Mouse (Mus musculus) midbrain, embryonic 16.5 days (tissue): ENCODE data around the gene Pgpep1. TPM values are rescaled to one million over a fixed set of nuclear protein-coding genes. Genes with fewer than 3 reads are reported as not detected.
A peak's percentile ranks its signal among the peaks of the same experiment; 100 is the strongest.

Experiments
- ATAC-seq: fragments of 200-750 bp; cut with Nextera tagmentation; 2 replicates; pipeline ENCODE4 v1.8.0; 2017; ENCODE audit warnings: moderate TSS enrichment
- H3K27ac ChIP-seq: fragments of 300-500 bp; sonication (generic); 2 replicates; pipeline ENCODE4 v1.5.1; 2014; ENCODE audit warnings: mild to moderate bottlenecking, low read length, mixed read lengths
- H3K27me3 ChIP-seq: fragments of 300-500 bp; sonication (generic); 2 replicates; pipeline ENCODE4 v1.6.1; 2014; ENCODE audit warnings: low read depth, low read length, mixed read lengths; ENCODE audit not compliant: control insufficient read depth, insufficient read depth
- H3K36me3 ChIP-seq: fragments of 300-500 bp; sonication (generic); 2 replicates; pipeline ENCODE4 v1.6.1; 2014; ENCODE audit warnings: mild to moderate bottlenecking, low read length, moderate library complexity, mixed read lengths; ENCODE audit not compliant: control insufficient read depth, insufficient read depth
- H3K4me1 ChIP-seq: fragments of 300-500 bp; sonication (generic); 2 replicates; pipeline ENCODE4 v1.6.1; 2014; ENCODE audit warnings: mild to moderate bottlenecking, low read length, mixed read lengths; ENCODE audit not compliant: control insufficient read depth, insufficient read depth
- H3K4me2 ChIP-seq: fragments of 300-500 bp; sonication (generic); 2 replicates; pipeline ENCODE4 v1.6.1; 2014; ENCODE audit warnings: mild to moderate bottlenecking, low read length, mixed read lengths
- H3K4me3 ChIP-seq: fragments of 300-500 bp; sonication (generic); 2 replicates; pipeline ENCODE4 v1.5.1; 2014; ENCODE audit warnings: low read depth, mild to moderate bottlenecking, low read length, moderate library complexity, mixed read lengths
- H3K9ac ChIP-seq: fragments of 300-500 bp; sonication (generic); 2 replicates; pipeline ENCODE4 v1.6.1; 2014; ENCODE audit warnings: low read depth, low read length, mixed read lengths
- H3K9me3 ChIP-seq: fragments of 300-500 bp; sonication (generic); replicated peaks from 2 replicates; pipeline ENCODE4 v1.6.1; 2014; ENCODE audit warnings: mild to moderate bottlenecking, low read length, mixed read lengths; ENCODE audit not compliant: control insufficient read depth, poor library complexity, severe bottlenecking
- WGBS: fragments of 180-500 bp; shearing (Covaris S2); extraction: QIAGEN DNeasy Blood & Tissue Kit; methylation state at CpG from one replicate; pipeline ENCODE4 v1.1.7; 2014; 5-methylcytosine and 5-hydroxymethylcytosine counted together
- polyA plus RNA-seq: library from polyadenylated mRNA; unstranded; fragments of >200 nt; fragmentation: Nextera tagmentation; extraction: Ambion mirVana; gene quantifications from 2 replicates; pipeline ENCODE4 v1.2.1, GENCODE M21; 2015

The Pgpep1 gene
- polyA plus RNA-seq, 1 experiment from 2014 or later: 69.7 TPM

DNA sequence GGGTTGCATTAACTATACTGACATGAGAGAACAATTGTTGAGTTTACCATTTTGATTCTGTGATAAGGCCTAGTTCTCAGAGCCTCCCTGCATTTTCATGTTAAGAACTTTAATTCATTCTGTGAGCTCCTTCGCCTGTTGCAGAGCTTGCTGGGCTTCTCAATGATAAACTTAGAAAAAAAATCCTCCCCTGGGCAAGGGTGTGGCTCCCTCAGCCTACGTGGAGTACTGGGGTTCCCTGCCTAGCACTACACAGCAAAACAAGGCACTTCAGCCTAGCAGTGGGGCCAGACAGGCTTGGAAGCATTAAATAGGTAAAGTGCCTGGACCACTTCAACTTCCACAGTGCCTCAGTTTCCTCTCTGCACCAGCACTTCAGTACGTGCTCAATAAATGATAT lies 21.2 kb upstream of the Pgpep1 start:
- no peak for ATAC-seq
- H3K27ac ChIP-seq: no peak overlapping the region
- no peaks in the 10 kb centered on the region for H3K9me3 ChIP-seq
- no peaks in the 10 kb centered on the region for H3K27me3 ChIP-seq
- H3K9ac ChIP-seq: no peak overlapping the region
- 80% methylated on average over 3 of the region's 3 CpGs for WGBS
- no peak overlapping the region for H3K4me2 ChIP-seq
- H3K36me3 ChIP-seq: peaks cover 6% of the 10 kb centered on the region; the same call in 1 of the 2 replicates
- H3K4me3 ChIP-seq: no peak overlapping the region
- H3K4me1 ChIP-seq: peaks cover 4% of the 10 kb centered on the region; the same call in 1 of the 2 replicates

DNA sequence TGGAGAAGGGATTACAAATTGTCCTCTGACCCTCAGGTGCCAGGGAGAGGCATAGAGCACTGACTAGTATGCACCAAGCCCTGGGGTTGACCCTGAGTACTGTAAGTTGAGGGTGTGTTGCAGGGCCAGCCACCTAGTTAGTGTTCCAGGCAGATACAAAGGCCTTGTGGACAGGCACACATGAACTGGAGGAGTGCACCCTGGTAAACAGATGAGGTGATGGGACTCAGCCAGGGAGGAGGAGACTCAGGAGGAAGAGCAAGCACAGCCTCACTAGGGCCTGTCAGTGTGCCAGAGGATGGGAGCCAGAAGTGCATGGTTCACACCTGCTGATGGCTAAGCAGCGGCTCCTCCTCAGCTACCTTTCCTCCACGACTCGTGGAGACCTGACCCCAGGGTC lies 19.9 kb upstream of the Pgpep1 start:
- Histone ChIP-seq H3K4me3 (no peak overlapping the region), H3K27ac (no peak overlapping the region), H3K9me3 (no peaks in the 10 kb centered on the region), H3K36me3 (peaks cover 6% of the 10 kb centered on the region; the same call in 1 of the 2 replicates), H3K4me1 (peaks cover 4% of the 10 kb centered on the region; the same call in 1 of the 2 replicates), H3K4me2 (no peak overlapping the region), H3K9ac (no peak overlapping the region), H3K27me3 (no peaks in the 10 kb centered on the region)
- WGBS: 94% methylated on average over 3 of the region's 3 CpGs
- ATAC-seq: no peak

- H3K27me3 ChIP-seq: no peaks in the 10 kb centered on the region
- 95% methylated on average over 4 of the region's 4 CpGs for WGBS
- peaks cover 6% of the 10 kb centered on the region; the same call in 1 of the 2 replicates for H3K36me3 ChIP-seq
- no peak overlapping the region for H3K9ac ChIP-seq
- no peak overlapping the region for H3K4me3 ChIP-seq
- no peak overlapping the region for H3K27ac ChIP-seq
- no peak for ATAC-seq
- no peaks in the 10 kb centered on the region for H3K9me3 ChIP-seq
- no peak overlapping the region for H3K4me2 ChIP-seq
- peaks cover 6% of the 10 kb centered on the region; the same call in 1 of the 2 replicates for H3K4me1 ChIP-seq
Measured at GRCm38 (mm10) chr8:70679404-70679803, 19.2 kb upstream of the Pgpep1 start.

DNA sequence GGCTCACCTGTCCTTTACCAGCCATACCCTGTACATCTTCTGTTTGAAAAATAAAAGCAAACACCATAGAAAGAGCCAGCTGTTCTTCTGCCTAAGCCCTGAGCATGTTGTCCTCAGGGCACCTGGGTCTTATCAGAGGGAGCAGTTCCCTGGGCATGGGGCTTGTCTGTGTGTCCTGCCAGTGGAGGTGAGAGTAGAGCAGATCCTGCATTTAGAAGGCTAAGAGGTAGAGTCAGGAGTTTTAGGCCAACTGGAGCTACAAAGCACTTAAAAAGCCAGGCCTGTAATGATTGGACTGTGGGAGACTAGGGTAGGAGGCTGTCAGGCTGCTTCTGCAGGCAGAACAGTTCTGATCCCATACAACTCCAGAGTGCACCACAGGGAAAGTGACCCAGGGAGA lies 18.5 kb upstream of the Pgpep1 start:
- peaks cover 6% of the 10 kb centered on the region; the same call in 1 of the 2 replicates for H3K36me3 ChIP-seq
- no peak overlapping the region for H3K27ac ChIP-seq
- no peak overlapping the region for H3K4me2 ChIP-seq
- no peak overlapping the region for H3K9ac ChIP-seq
- no peaks in the 10 kb centered on the region for H3K9me3 ChIP-seq
- H3K27me3 ChIP-seq: no peaks in the 10 kb centered on the region
- H3K4me3 ChIP-seq: no peak overlapping the region
- peaks cover 9% of the 10 kb centered on the region for H3K4me1 ChIP-seq
- ATAC-seq: no peak

DNA sequence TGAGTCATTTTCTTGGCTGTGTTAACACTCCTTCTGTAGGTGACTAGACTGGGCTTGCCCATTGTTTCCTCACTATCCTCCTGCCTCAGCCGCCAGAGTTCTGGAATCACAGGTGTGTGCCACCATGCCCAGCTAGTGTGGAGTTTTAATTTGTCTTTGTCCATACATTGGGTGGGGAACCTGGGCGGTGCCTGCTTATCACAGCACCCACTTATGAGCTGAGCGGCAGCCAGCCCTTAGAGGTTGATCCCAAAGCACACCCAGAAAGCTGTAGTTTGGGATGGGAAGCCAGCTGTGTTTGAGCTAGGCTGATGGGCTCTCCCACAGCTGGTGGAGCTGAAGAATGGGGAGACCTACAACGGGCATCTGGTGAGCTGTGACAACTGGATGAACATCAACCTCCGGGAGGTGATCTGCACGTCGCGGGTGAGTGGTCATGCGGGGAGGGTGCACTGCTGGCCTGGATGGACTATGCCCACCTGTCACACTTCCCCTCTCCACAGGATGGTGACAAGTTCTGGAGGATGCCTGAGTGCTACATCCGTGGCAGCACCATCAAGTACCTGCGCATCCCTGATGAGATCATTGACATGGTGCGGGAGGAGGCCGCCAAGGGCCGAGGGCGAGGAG lies 17.4 kb upstream of the Pgpep1 start:
- ATAC-seq: no peak
- WGBS: 93% methylated on average over 15 of the region's 15 CpGs

DNA sequence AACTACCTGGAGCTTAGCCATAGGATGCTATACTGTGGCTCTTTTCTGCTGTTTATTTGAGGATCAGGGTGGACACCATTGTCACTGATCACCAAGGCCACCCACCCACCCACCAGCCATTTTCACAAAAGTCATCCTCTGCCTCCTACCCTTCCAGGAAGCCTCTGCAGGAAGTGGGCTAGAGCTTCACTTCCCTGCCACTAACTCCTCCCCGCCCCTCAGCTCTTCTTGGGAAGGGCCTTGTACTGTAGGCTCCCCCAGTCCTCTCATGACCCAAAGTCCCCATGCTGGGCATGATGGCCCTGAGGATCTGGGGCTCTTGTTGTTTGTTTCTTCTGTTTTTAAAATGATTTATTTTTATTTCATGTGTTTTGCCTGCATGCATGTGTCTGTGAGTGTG lies 15.1 kb upstream of the Pgpep1 start:
- ATAC-seq: no peak
- Histone ChIP-seq H3K27ac (no peak overlapping the region), H3K9me3 (no peaks in the 10 kb centered on the region), H3K4me1 (peaks cover 9% of the 10 kb centered on the region), H3K9ac (no peak overlapping the region), H3K4me2 (no peak overlapping the region), H3K27me3 (no peaks in the 10 kb centered on the region), H3K4me3 (no peak overlapping the region), H3K36me3 (peaks cover 6% of the 10 kb centered on the region; the same call in 1 of the 2 replicates)
- 95% methylated on average over 1 of the region's 1 CpGs for WGBS

More for the DNA sequence above, 17.4 kb upstream of the Pgpep1 start:
- Histone ChIP-seq H3K27ac (no peak overlapping the region), H3K27me3 (no peaks in the 10 kb centered on the region), H3K4me3 (no peak overlapping the region), H3K4me2 (no peak overlapping the region), H3K9me3 (no peaks in the 10 kb centered on the region), H3K36me3 (peaks cover 6% of the 10 kb centered on the region; the same call in 1 of the 2 replicates), H3K9ac (no peak overlapping the region), H3K4me1 (peaks cover 9% of the 10 kb centered on the region)

- H3K27me3 ChIP-seq: no peaks in the 10 kb centered on the region
- H3K27ac ChIP-seq: no peak overlapping the region
- no peak for ATAC-seq
- 88% methylated on average over 4 of the region's 4 CpGs for WGBS
- no peak overlapping the region for H3K4me2 ChIP-seq
- H3K9me3 ChIP-seq: no peaks in the 10 kb centered on the region
- H3K9ac ChIP-seq: no peak overlapping the region
- H3K36me3 ChIP-seq: peaks cover 6% of the 10 kb centered on the region; the same call in 1 of the 2 replicates
- peaks cover 9% of the 10 kb centered on the region for H3K4me1 ChIP-seq
- no peak overlapping the region for H3K4me3 ChIP-seq
Measured at GRCm38 (mm10) chr8:70674716-70675115, 14.5 kb upstream of the Pgpep1 start.

- Histone ChIP-seq H3K4me3 (peak overlapping the region; percentile 61), H3K36me3 (peaks cover 6% of the 10 kb centered on the region; the same call in 1 of the 2 replicates)
- 89% methylated on average over 3 of the region's 3 CpGs for WGBS
Measured at GRCm38 (mm10) chr8:70674109-70674508, 13.9 kb upstream of the Pgpep1 start.

GRCm38 (mm10) chr8:70673079-70673856 lies 13.1 kb upstream of the Pgpep1 start, which contains the start of gene Lsm4:
Gene Lsm4 (plus strand): TSS chr8:70673248.
- Histone ChIP-seq H3K4me2 (peak within 1 kb of the TSS; percentile 63), H3K9me3 (no peaks in the 10 kb centered on the region), H3K4me1 (peaks cover 9% of the 10 kb centered on the region), H3K4me3 (peak within 1 kb of the TSS; percentile 61), H3K9ac (peak within 1 kb of the TSS; percentile 71), H3K27me3 (no peaks in the 10 kb centered on the region), H3K36me3 (peaks cover 2% of the 10 kb centered on the region; the same call in 1 of the 2 replicates), H3K27ac (peak within 1 kb of the TSS; percentile 95)
- ATAC-seq: peak; percentile 97
- under 1% methylated on average over 60 of the region's 60 CpGs for WGBS

More at GRCm38 (mm10) chr8:70674109-70674508, 13.9 kb upstream of the Pgpep1 start:
- no peaks in the 10 kb centered on the region for H3K27me3 ChIP-seq
- H3K9ac ChIP-seq: peak overlapping the region; percentile 71
- peak overlapping the region; percentile 95 for H3K27ac ChIP-seq
- H3K4me2 ChIP-seq: peak overlapping the region; percentile 63
- peaks cover 9% of the 10 kb centered on the region for H3K4me1 ChIP-seq
- ATAC-seq: peak; percentile 5; the same call in 1 of the 2 replicates
- no peaks in the 10 kb centered on the region for H3K9me3 ChIP-seq
